In genomic region chr1:90738913-90739312, GRCm38 (mm10) we compare ENCODE assay signal across 28 mouse cellular contexts.
DNase-seq lines count a peak whose midpoint lies in the region; ATAC-seq lines count a peak whose summit lies in the region.
"Had no signal": no experiment of that assay in that cellular context is flagged by ENCODE, and none has a peak within 500 bp of the region (broad histone marks: within the 10 kb centered on the region; RNA-seq: fewer than 3 reads in every experiment).

No protein-coding gene starts in this region.

- H3K27me3 ChIP-seq in intestine, embryonic 16.5 days (replicated peaks; ENCODE audit: control insufficient read depth, insufficient read depth, low read length), result no peaks in the 10 kb centered on the region
- no peaks in the 10 kb centered on the region for H3K27me3 ChIP-seq in hindbrain, embryonic 14.5 days (ENCODE audit: control insufficient read depth, insufficient read depth, low read length)
- H3K27me3 ChIP-seq: embryonic facial prominence, embryonic 13.5 days; heart, embryonic 13.5 days; hindbrain, embryonic 15.5 days; Patski had no signal

- peaks cover 4% of the 10 kb centered on the region; the same call in 1 of the 2 replicates for H3K4me1 ChIP-seq in brown adipose tissue, adult 24 weeks (ENCODE audit: control insufficient read depth, insufficient read depth, insufficient read length, low read length)
- peaks cover 12% of the 10 kb centered on the region for H3K4me1 ChIP-seq in intestine, embryonic 16.5 days (ENCODE audit: control insufficient read depth, insufficient read depth, low read length)
- peaks cover 11% of the 10 kb centered on the region for H3K4me1 ChIP-seq in hindbrain, embryonic 14.5 days (replicated peaks; ENCODE audit: control insufficient read depth, insufficient read depth, low read length)

- H3K4me2 ChIP-seq in intestine, embryonic 16.5 days (ENCODE audit: low read depth, low read length), result no peak overlapping the region
- no peak overlapping the region for H3K4me2 ChIP-seq in hindbrain, embryonic 14.5 days (replicated peaks)
- H3K4me2 ChIP-seq: embryonic facial prominence, embryonic 13.5 days; forebrain, embryonic 13.5 days; heart, embryonic 13.5 days; hindbrain, embryonic 15.5 days had no signal

- peak; percentile 75 for ATAC-seq in CD4-positive, CD25-positive, alpha-beta regulatory T cell, adult 4 months
- peak; percentile 68 for ATAC-seq in inflammation-experienced regulatory T-cells, adult 6 months
- ATAC-seq in intestine, embryonic 16.5 days, result no peak
- ATAC-seq in hindbrain, embryonic 14.5 days (ENCODE audit: low FRiP score), result no peak
- ATAC-seq: forebrain, embryonic 13.5 days; forebrain, postnatal 0 days; intestine, postnatal 0 days; Patski had no signal

- WGBS in intestine, embryonic 16.5 days, result 87% methylated on average over 2 of the region's 2 CpGs
- 97% methylated on average over 2 of the region's 2 CpGs for WGBS in hindbrain, embryonic 14.5 days

- H3K9ac ChIP-seq in intestine, embryonic 16.5 days (ENCODE audit: low read depth, low read length), result no peak overlapping the region
- no peak overlapping the region for H3K9ac ChIP-seq in hindbrain, embryonic 14.5 days
- H3K9ac ChIP-seq: embryonic facial prominence, embryonic 13.5 days; forebrain, embryonic 13.5 days; forebrain, postnatal 0 days; heart, embryonic 13.5 days; hindbrain, embryonic 15.5 days had no signal

- H3K27ac ChIP-seq in brown adipose tissue, adult 24 weeks (replicated peaks; ENCODE audit: low read depth, low read length), result 0 out of 2 replicates have a peak overlapping the region, but pooled peaks have one; percentile 18
- H3K27ac ChIP-seq in intestine, embryonic 16.5 days (ENCODE audit: low read length), result no peak overlapping the region
- no peak overlapping the region for H3K27ac ChIP-seq in hindbrain, embryonic 14.5 days
- H3K27ac ChIP-seq: embryonic facial prominence, embryonic 10.5 days; forebrain, embryonic 10.5 days; forebrain, embryonic 13.5 days; heart, adult 2 months; heart, embryonic 10.5 days; heart, embryonic 13.5 days; hindbrain, embryonic 15.5 days had no signal

- no peak for DNase-seq in urinary bladder, postnatal 4 days (ENCODE audit: low spot score in 2 of 2)
- DNase-seq in hindbrain, embryonic 14.5 days (ENCODE audit: low spot score), result no peak
- DNase-seq: adrenal gland, adult 2 months; adrenal gland, postnatal 14 days; cerebellum, adult 11-12 months; cerebellum, adult 8-10 months; cerebellum, postnatal 10 days; cerebellum, postnatal 36 days; embryo, embryonic 11 days; forebrain, postnatal 0 days; gastrocnemius, postnatal 36 days; heart, adult 2 months; heart, postnatal 14 days; heart, postnatal 4 days had no signal

- no peak overlapping the region for H3K4me3 ChIP-seq in brown adipose tissue, adult 24 weeks (ENCODE audit: insufficient read depth, low read depth, low read length)
- H3K4me3 ChIP-seq in intestine, embryonic 16.5 days (ENCODE audit: low read length), result no peak overlapping the region
- no peak overlapping the region for H3K4me3 ChIP-seq in hindbrain, embryonic 14.5 days (replicated peaks; ENCODE audit: low read length)
- H3K4me3 ChIP-seq: embryonic facial prominence, embryonic 10.5 days; embryonic facial prominence, embryonic 13.5 days; forebrain, embryonic 10.5 days; forebrain, embryonic 13.5 days; heart, adult 2 months; heart, embryonic 10.5 days; heart, embryonic 13.5 days; hindbrain, embryonic 15.5 days had no signal

- H3K9me3 ChIP-seq in intestine, embryonic 16.5 days (ENCODE audit: control insufficient read depth, low read length), result no peaks in the 10 kb centered on the region
- H3K9me3 ChIP-seq in hindbrain, embryonic 14.5 days (ENCODE audit: control insufficient read depth, low read length), result no peaks in the 10 kb centered on the region
- H3K9me3 ChIP-seq: embryonic facial prominence, embryonic 10.5 days; embryonic facial prominence, embryonic 13.5 days; forebrain, embryonic 10.5 days; forebrain, embryonic 13.5 days; heart, embryonic 10.5 days; heart, embryonic 13.5 days; hindbrain, embryonic 15.5 days had no signal

- H3K36me3 ChIP-seq in intestine, embryonic 16.5 days (ENCODE audit: control insufficient read depth, insufficient read depth, low read length), result no peaks in the 10 kb centered on the region
- H3K36me3 ChIP-seq in hindbrain, embryonic 14.5 days (replicated peaks; ENCODE audit: control insufficient read depth, insufficient read depth), result no peaks in the 10 kb centered on the region
- H3K36me3 ChIP-seq: embryonic facial prominence, embryonic 10.5 days; embryonic facial prominence, embryonic 13.5 days; forebrain, embryonic 10.5 days; G1E; heart, embryonic 10.5 days; heart, embryonic 13.5 days; hindbrain, embryonic 15.5 days had no signal

Comparison
In these comparisons a context has a peak if more than half of its experiments do, and no peak if none do; other contexts are left out.
1. ATAC-seq: peak in CD4-positive, CD25-positive, alpha-beta regulatory T cell, adult 4 months (single experiment) and inflammation-experienced regulatory T-cells, adult 6 months (single experiment); none in intestine, embryonic 16.5 days (single experiment) and hindbrain, embryonic 14.5 days (single experiment).